In the genomic region with DNA sequence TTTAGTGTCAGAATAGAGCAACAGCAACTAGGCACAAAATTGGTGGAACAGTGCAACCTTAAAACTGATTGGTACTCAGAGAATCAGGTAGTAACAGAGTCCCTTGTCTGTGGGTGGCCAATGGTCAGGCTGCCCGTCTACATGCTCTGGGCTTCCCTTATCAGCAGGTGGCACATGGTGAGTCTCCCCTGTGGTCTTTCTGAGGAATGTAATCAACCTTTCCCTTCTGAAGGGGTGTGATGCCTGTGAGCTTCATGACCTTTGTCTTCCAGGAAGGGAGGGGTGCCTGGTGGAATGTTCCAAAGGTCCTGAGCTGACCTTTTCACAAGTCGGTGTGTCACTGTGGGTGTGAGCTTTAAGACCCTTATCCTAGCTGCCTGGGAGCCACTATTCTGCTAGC, we compare ENCODE assay signal across 19 mouse cellular contexts.
DNase-seq lines count a peak whose midpoint lies in the region; ATAC-seq and TF ChIP-seq lines count a peak whose summit lies in the region.
"Had no signal": no experiment of that assay in that cellular context is flagged by ENCODE, and none has a peak within 500 bp of the region (broad histone marks: within the 10 kb centered on the region; RNA-seq: fewer than 3 reads in every experiment).

No protein-coding gene starts in this region.

- no peak overlapping the region for H3K4me3 ChIP-seq in heart, embryonic 10.5 days
- H3K4me3 ChIP-seq in heart, adult 2 months: no peak overlapping the region
- no peak overlapping the region for H3K4me3 ChIP-seq in liver, postnatal 0 days (ENCODE audit: low read depth, low read length)
- H3K4me3 ChIP-seq: embryonic facial prominence, embryonic 13.5 days; limb, embryonic 15.5 days had no signal

- no peaks in the 10 kb centered on the region for H3K27me3 ChIP-seq in heart, embryonic 10.5 days (ENCODE audit: insufficient read depth, poor library complexity, severe bottlenecking)
- no peaks in the 10 kb centered on the region for H3K27me3 ChIP-seq in heart, adult 2 months (ENCODE audit: control insufficient read depth, insufficient read depth, low read length)
- H3K27me3 ChIP-seq in liver, postnatal 0 days (ENCODE audit: insufficient read depth, low read length): no peaks in the 10 kb centered on the region
- H3K27me3 ChIP-seq: embryonic facial prominence, embryonic 13.5 days; limb, embryonic 15.5 days had no signal

- intact Hi-C loops in heart, adult 2 months (cut with DNase I): no loop called here

- ATAC-seq in liver, postnatal 0 days: no peak
- ATAC-seq: forebrain, embryonic 16.5 days; hindbrain, embryonic 16.5 days; midbrain, embryonic 16.5 days had no signal

- no peaks in the 10 kb centered on the region for H3K4me1 ChIP-seq in heart, embryonic 10.5 days
- H3K4me1 ChIP-seq in heart, adult 2 months (ENCODE audit: control insufficient read depth, insufficient read depth, low read length): no peaks in the 10 kb centered on the region
- H3K4me1 ChIP-seq in liver, postnatal 0 days (ENCODE audit: insufficient read depth): no peaks in the 10 kb centered on the region
- H3K4me1 ChIP-seq: embryonic facial prominence, embryonic 13.5 days; limb, embryonic 15.5 days had no signal

- H3K9me3 ChIP-seq in heart, embryonic 10.5 days: no peaks in the 10 kb centered on the region
- H3K9me3 ChIP-seq in liver, postnatal 0 days (ENCODE audit: low read length): no peaks in the 10 kb centered on the region
- H3K9me3 ChIP-seq: embryonic facial prominence, embryonic 13.5 days; limb, embryonic 15.5 days had no signal

- H3K4me2 ChIP-seq in liver, postnatal 0 days (ENCODE audit: low read depth, low read length): no peak overlapping the region
- H3K4me2 ChIP-seq: embryonic facial prominence, embryonic 13.5 days; limb, embryonic 15.5 days had no signal

- H3K79me2 ChIP-seq in heart, adult 2 months (replicated peaks; ENCODE audit: control insufficient read depth, insufficient read depth, low read length): no peaks in the 10 kb centered on the region

- H3K36me3 ChIP-seq in heart, embryonic 10.5 days: no peaks in the 10 kb centered on the region
- H3K36me3 ChIP-seq in heart, adult 2 months (ENCODE audit: control insufficient read depth, insufficient read depth, low read length): no peaks in the 10 kb centered on the region
- H3K36me3 ChIP-seq in liver, postnatal 0 days (replicated peaks; ENCODE audit: insufficient read depth, low read length): no peaks in the 10 kb centered on the region
- H3K36me3 ChIP-seq: embryonic facial prominence, embryonic 13.5 days; limb, embryonic 15.5 days had no signal

- peak; percentile 82 for DNase-seq in heart, embryonic 10.5 days (ENCODE audit: low spot score)
- DNase-seq in heart, adult 2 months: no peak
- DNase-seq in liver: peak; percentile 4
- DNase-seq in liver, postnatal 0 days: no peak
- peak; percentile 7 to 37 for DNase-seq in kidney, postnatal 25 days
- DNase-seq in ovary, postnatal 14 days (ENCODE audit: low spot score): no peak
- DNase-seq in ovary, postnatal 36 days (ENCODE audit: low spot score): no peak
- DNase-seq in urinary bladder, postnatal 10 days (ENCODE audit: low spot score): no peak
- DNase-seq: adrenal gland, postnatal 25 days; cerebellum, adult 18-20 months; cerebellum, postnatal 36 days; heart, postnatal 4 days; thymus, postnatal 25 days had no signal

- H3K27ac ChIP-seq in heart, embryonic 10.5 days: no peak overlapping the region
- H3K27ac ChIP-seq in heart, adult 2 months: no peak overlapping the region
- no peak overlapping the region for H3K27ac ChIP-seq in liver, postnatal 0 days (ENCODE audit: low read depth)
- H3K27ac ChIP-seq: embryonic facial prominence, embryonic 13.5 days; limb, embryonic 15.5 days; stomach, postnatal 0 days had no signal

- WGBS in heart, embryonic 10.5 days: 41% methylated on average over 2 of the region's 2 CpGs
- 32% methylated on average over 2 of the region's 2 CpGs for WGBS in heart, adult 2 months
- WGBS in liver, postnatal 0 days (ENCODE audit: insufficient replicate concordance): 15% methylated on average over 2 of the region's 2 CpGs

- TF ChIP-seq EP300 in heart, adult 2 months (IDR thresholded peaks at IDR 0.05; ENCODE audit: insufficient read depth, low read depth, low read length): no peak
- no peak for TF ChIP-seq EP300 in liver, postnatal 0 days (IDR thresholded peaks at IDR 0.05; ENCODE audit: low read depth)

- no peak overlapping the region for H3K9ac ChIP-seq in heart, adult 2 months (ENCODE audit: low read depth, low read length)
- H3K9ac ChIP-seq in liver, postnatal 0 days (replicated peaks): no peak overlapping the region
- H3K9ac ChIP-seq: embryonic facial prominence, embryonic 13.5 days; limb, embryonic 15.5 days had no signal

- TF ChIP-seq POLR2A in heart, adult 2 months (IDR thresholded peaks at IDR 0.05; ENCODE audit: insufficient read depth, low read depth, low read length): no peak

- no peak for TF ChIP-seq CTCF in heart, adult 2 months (IDR thresholded peaks at IDR 0.05)
- TF ChIP-seq CTCF in liver, postnatal 0 days (IDR thresholded peaks at IDR 0.05; ENCODE audit: low read depth): no peak

Comparison
In these comparisons a context has a peak if more than half of its experiments do, and no peak if none do; other contexts are left out.
1. DNase-seq: peak in heart, embryonic 10.5 days (single experiment), liver (single experiment) and kidney, postnatal 25 days (2 of 2); none in heart, adult 2 months (0 of 2), liver, postnatal 0 days (single experiment), ovary, postnatal 14 days (single experiment), ovary, postnatal 36 days (single experiment) and urinary bladder, postnatal 10 days (single experiment).